Mouse (Mus musculus): Measurements from ENCODE around the gene Scn10a. TPM values are rescaled to one million over a fixed set of nuclear protein-coding genes. Genes with fewer than 3 reads are reported as not detected.

The Scn10a gene
- polyA plus RNA-seq, 1 experiment from 2014 or later = 6.7 TPM

- H3K9ac ChIP-seq = no peak overlapping the region
- 17% methylated on average over 6 of the region's 6 CpGs for WGBS
- H3K4me3 ChIP-seq = no peak overlapping the region
- H3K27me3 ChIP-seq (replicated peaks) = no peaks in the 10 kb centered on the region
- no peaks in the 10 kb centered on the region for H3K4me1 ChIP-seq
- H3K4me2 ChIP-seq (replicated peaks) = no peak overlapping the region
- H3K9me3 ChIP-seq = no peaks in the 10 kb centered on the region
- ATAC-seq (ENCODE audit: low FRiP score, low read depth) = no peak
- no peaks in the 10 kb centered on the region for H3K36me3 ChIP-seq
- no peak overlapping the region for H3K27ac ChIP-seq
Measured at GRCm38 (mm10) chr9:119706700-119707099, 12.4 kb downstream of the Scn10a start.

- 83% methylated on average over 7 of the region's 7 CpGs for WGBS
Measured at GRCm38 (mm10) chr9:119691505-119691904, 27.6 kb downstream of the Scn10a start.

GRCm38 (mm10) chr9:119691001-119691400, 28.1 kb downstream of the Scn10a start:
- WGBS = 82% methylated on average over 8 of the region's 8 CpGs
- H3K27ac ChIP-seq = no peak overlapping the region
- H3K4me3 ChIP-seq = no peak overlapping the region
- H3K27me3 ChIP-seq (replicated peaks) = no peaks in the 10 kb centered on the region
- no peak overlapping the region for H3K9ac ChIP-seq
- no peak for ATAC-seq (ENCODE audit: low FRiP score, low read depth)
- H3K4me2 ChIP-seq (replicated peaks) = no peak overlapping the region
- H3K4me1 ChIP-seq = no peaks in the 10 kb centered on the region
- H3K36me3 ChIP-seq = no peaks in the 10 kb centered on the region
- H3K9me3 ChIP-seq = no peaks in the 10 kb centered on the region

More at GRCm38 (mm10) chr9:119691505-119691904, 27.6 kb downstream of the Scn10a start:
- no peaks in the 10 kb centered on the region for H3K9me3 ChIP-seq
- H3K4me2 ChIP-seq (replicated peaks) = no peak overlapping the region
- no peaks in the 10 kb centered on the region for H3K36me3 ChIP-seq
- H3K27ac ChIP-seq = no peak overlapping the region
- H3K9ac ChIP-seq = no peak overlapping the region
- no peaks in the 10 kb centered on the region for H3K4me1 ChIP-seq
- no peak overlapping the region for H3K4me3 ChIP-seq
- no peaks in the 10 kb centered on the region for H3K27me3 ChIP-seq (replicated peaks)
- no peak for ATAC-seq (ENCODE audit: low FRiP score, low read depth)

GRCm38 (mm10) chr9:119687893-119688292, 31.2 kb downstream of the Scn10a start:
- H3K27ac ChIP-seq = no peak overlapping the region
- no peaks in the 10 kb centered on the region for H3K27me3 ChIP-seq (replicated peaks)
- no peak overlapping the region for H3K9ac ChIP-seq
- WGBS = 80% methylated on average over 8 of the region's 8 CpGs
- no peaks in the 10 kb centered on the region for H3K9me3 ChIP-seq
- no peak overlapping the region for H3K4me3 ChIP-seq
- H3K4me2 ChIP-seq (replicated peaks) = no peak overlapping the region
- no peaks in the 10 kb centered on the region for H3K36me3 ChIP-seq
- no peak for ATAC-seq (ENCODE audit: low FRiP score, low read depth)
- no peaks in the 10 kb centered on the region for H3K4me1 ChIP-seq

GRCm38 (mm10) chr9:119686187-119686586, 32.9 kb downstream of the Scn10a start:
- no peaks in the 10 kb centered on the region for H3K9me3 ChIP-seq
- ATAC-seq (ENCODE audit: low FRiP score, low read depth) = no peak
- 98% methylated on average over 8 of the region's 8 CpGs for WGBS

GRCm38 (mm10) chr9:119680896-119681295, 38.2 kb downstream of the Scn10a start:
- no peak for ATAC-seq (ENCODE audit: low FRiP score, low read depth)
- Histone ChIP-seq H3K9me3 (no peaks in the 10 kb centered on the region), H3K27ac (no peak overlapping the region), H3K9ac (no peak overlapping the region), H3K36me3 (no peaks in the 10 kb centered on the region), H3K4me3 (no peak overlapping the region), H3K4me2 (replicated peaks) (no peak overlapping the region), H3K4me1 (no peaks in the 10 kb centered on the region), H3K27me3 (replicated peaks) (no peaks in the 10 kb centered on the region)
- WGBS = 83% methylated on average over 3 of the region's 3 CpGs

More at GRCm38 (mm10) chr9:119686187-119686586, 32.9 kb downstream of the Scn10a start:
- Histone ChIP-seq H3K4me3 (no peak overlapping the region), H3K36me3 (no peaks in the 10 kb centered on the region), H3K9ac (no peak overlapping the region), H3K4me1 (no peaks in the 10 kb centered on the region), H3K4me2 (replicated peaks) (no peak overlapping the region), H3K27ac (no peak overlapping the region), H3K27me3 (replicated peaks) (no peaks in the 10 kb centered on the region)

- no peaks in the 10 kb centered on the region for H3K27me3 ChIP-seq (replicated peaks)
- H3K9ac ChIP-seq = no peak overlapping the region
- H3K4me2 ChIP-seq (replicated peaks) = no peak overlapping the region
- H3K27ac ChIP-seq = no peak overlapping the region
- WGBS = 56% methylated on average over 1 of the region's 1 CpGs
- ATAC-seq (ENCODE audit: low FRiP score, low read depth) = no peak
- H3K4me3 ChIP-seq = no peak overlapping the region
- no peaks in the 10 kb centered on the region for H3K36me3 ChIP-seq
- no peaks in the 10 kb centered on the region for H3K9me3 ChIP-seq
- no peaks in the 10 kb centered on the region for H3K4me1 ChIP-seq
Measured at GRCm38 (mm10) chr9:119664109-119664508, 55.0 kb downstream of the Scn10a start.

GRCm38 (mm10) chr9:119656111-119656510, 63.0 kb downstream of the Scn10a start:
- no peak for ATAC-seq (ENCODE audit: low FRiP score, low read depth)
- Histone ChIP-seq H3K27ac (no peak overlapping the region), H3K27me3 (replicated peaks) (no peaks in the 10 kb centered on the region), H3K9ac (no peak overlapping the region), H3K4me3 (no peak overlapping the region), H3K36me3 (no peaks in the 10 kb centered on the region), H3K4me2 (replicated peaks) (no peak overlapping the region), H3K9me3 (no peaks in the 10 kb centered on the region), H3K4me1 (no peaks in the 10 kb centered on the region)
- WGBS = 80% methylated on average over 6 of the region's 6 CpGs

- H3K4me2 ChIP-seq (replicated peaks) = no peak overlapping the region
- no peak overlapping the region for H3K4me3 ChIP-seq
- WGBS = 73% methylated on average over 5 of the region's 5 CpGs
- ATAC-seq (ENCODE audit: low FRiP score, low read depth) = no peak
- no peak overlapping the region for H3K9ac ChIP-seq
- no peak overlapping the region for H3K27ac ChIP-seq
- H3K36me3 ChIP-seq = no peaks in the 10 kb centered on the region
- H3K9me3 ChIP-seq = no peaks in the 10 kb centered on the region
- no peaks in the 10 kb centered on the region for H3K4me1 ChIP-seq
- no peaks in the 10 kb centered on the region for H3K27me3 ChIP-seq (replicated peaks)
Measured at GRCm38 (mm10) chr9:119653758-119654157, 65.4 kb downstream of the Scn10a start.

GRCm38 (mm10) chr9:119646942-119647547, 72.1 kb downstream of the Scn10a start:
- WGBS = 61% methylated on average over 8 of the region's 8 CpGs
- ATAC-seq (ENCODE audit: low FRiP score, low read depth) = no peak

GRCm38 (mm10) chr9:119641985-119642384, 77.1 kb downstream of the Scn10a start:
- Histone ChIP-seq H3K36me3 (no peaks in the 10 kb centered on the region), H3K4me1 (no peaks in the 10 kb centered on the region), H3K4me2 (replicated peaks) (no peak overlapping the region), H3K4me3 (no peak overlapping the region), H3K27ac (no peak overlapping the region), H3K9me3 (no peaks in the 10 kb centered on the region), H3K9ac (no peak overlapping the region), H3K27me3 (replicated peaks) (no peaks in the 10 kb centered on the region)
- 94% methylated on average over 6 of the region's 6 CpGs for WGBS
- ATAC-seq (ENCODE audit: low FRiP score, low read depth) = no peak

More at GRCm38 (mm10) chr9:119646942-119647547, 72.1 kb downstream of the Scn10a start:
- no peak overlapping the region for H3K9ac ChIP-seq
- no peaks in the 10 kb centered on the region for H3K36me3 ChIP-seq
- no peak overlapping the region for H3K4me3 ChIP-seq
- H3K4me1 ChIP-seq = no peaks in the 10 kb centered on the region
- H3K9me3 ChIP-seq = no peaks in the 10 kb centered on the region
- no peak overlapping the region for H3K27ac ChIP-seq
- no peak overlapping the region for H3K4me2 ChIP-seq (replicated peaks)
- H3K27me3 ChIP-seq (replicated peaks) = no peaks in the 10 kb centered on the region

GRCm38 (mm10) chr9:119634216-119634843, 84.8 kb downstream of the Scn10a start:
- H3K9ac ChIP-seq = no peak overlapping the region
- no peak for ATAC-seq (ENCODE audit: low FRiP score, low read depth)
- H3K27me3 ChIP-seq (replicated peaks) = no peaks in the 10 kb centered on the region
- no peaks in the 10 kb centered on the region for H3K9me3 ChIP-seq
- no peaks in the 10 kb centered on the region for H3K36me3 ChIP-seq
- H3K4me2 ChIP-seq (replicated peaks) = no peak overlapping the region
- no peak overlapping the region for H3K27ac ChIP-seq
- H3K4me1 ChIP-seq = peaks cover 16% of the 10 kb centered on the region
- 73% methylated on average over 11 of the region's 11 CpGs for WGBS
- no peak overlapping the region for H3K4me3 ChIP-seq

GRCm38 (mm10) chr9:119633475-119633874, 85.6 kb downstream of the Scn10a start:
- WGBS = 86% methylated on average over 5 of the region's 5 CpGs
- Histone ChIP-seq H3K4me2 (replicated peaks) (no peak overlapping the region), H3K27ac (no peak overlapping the region), H3K4me3 (no peak overlapping the region), H3K9ac (no peak overlapping the region), H3K4me1 (peaks cover 16% of the 10 kb centered on the region), H3K9me3 (no peaks in the 10 kb centered on the region), H3K36me3 (no peaks in the 10 kb centered on the region), H3K27me3 (replicated peaks) (no peaks in the 10 kb centered on the region)
- no peak for ATAC-seq (ENCODE audit: low FRiP score, low read depth)

All from neural tube, embryonic 12.5 days (tissue).